Mouse (Mus musculus) frontal cortex, adult (tissue): ENCODE measurements at regions not wholly inside any gene's neighbourhood (a gene's known extent, or its start where the extent isn't known, plus 50 kb on each side); places are given as distances from the start of the nearest gene placed in this dataset.

Experiments used
- ATAC-seq: cut with Nextera tagmentation; 2 replicates; pipeline ENCODE4 v1.9.2; 2017; ENCODE audit warnings: mild to moderate bottlenecking, moderate library complexity, mixed read lengths; ENCODE audit not compliant: low TSS enrichment

- ATAC-seq, result no peak
Measured at GRCm38 (mm10) chr17:59179018-59179417, 165.8 kb upstream of the Nudt12 start.

GRCm38 (mm10) chr17:59156345-59156744 lies 143.2 kb upstream of the Nudt12 start:
- ATAC-seq, result no peak

- ATAC-seq, result 0 out of 2 replicates have a peak, but pooled peaks have one; percentile 23
Measured at GRCm38 (mm10) chr17:59143760-59144157, 130.6 kb upstream of the Nudt12 start.

GRCm38 (mm10) chr17:59142995-59143759 lies 130.0 kb upstream of the Nudt12 start:
- ATAC-seq, result no peak

GRCm38 (mm10) chr17:59138791-59139190 lies 125.6 kb upstream of the Nudt12 start:
- no peak for ATAC-seq

GRCm38 (mm10) chr17:59099376-59099775 lies 86.2 kb upstream of the Nudt12 start:
- ATAC-seq, result peak; percentile 72

GRCm38 (mm10) chr17:59076846-59077245 lies 63.7 kb upstream of the Nudt12 start:
- ATAC-seq, result peak; percentile 92

- peak; percentile 85 for ATAC-seq
Measured at GRCm38 (mm10) chr17:59076361-59076760, 63.2 kb upstream of the Nudt12 start.
